In the genomic region with DNA sequence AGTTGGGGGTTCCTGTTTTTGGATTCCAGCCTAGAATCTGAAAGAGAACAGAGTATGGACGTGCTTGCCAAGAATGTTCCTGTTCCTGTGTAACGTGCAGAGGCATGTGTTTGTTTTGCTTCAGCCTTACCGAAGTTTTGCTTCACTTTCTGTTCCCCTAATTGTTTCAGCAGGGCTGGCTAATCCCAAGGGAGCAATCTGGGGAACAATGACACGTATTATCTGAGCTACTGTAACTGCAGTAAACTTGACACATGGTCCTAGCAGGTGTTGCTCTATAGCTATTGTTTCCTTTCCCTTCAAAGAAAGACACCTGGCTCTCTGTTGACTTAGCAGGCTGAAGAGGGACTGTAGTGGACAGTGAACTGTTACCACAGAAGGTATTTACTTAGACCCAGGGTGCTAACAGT, we compare ENCODE assay signal across 9 mouse cellular contexts. TPM values are rescaled to one million over a fixed set of nuclear protein-coding genes. Genes with fewer than 3 reads are reported as not detected.
DNase-seq lines count a peak whose midpoint lies in the region; ATAC-seq lines count a peak whose summit lies in the region.
"Had no signal": no experiment of that assay in that cellular context is flagged by ENCODE, and none has a peak within 500 bp of the region (broad histone marks: within the 10 kb centered on the region; RNA-seq: fewer than 3 reads in every experiment).

No protein-coding gene starts in this region.

- H3K36me3 ChIP-seq in midbrain, embryonic 14.5 days (ENCODE audit: control insufficient read depth, insufficient read depth, low read length), result no peaks in the 10 kb centered on the region
- no peaks in the 10 kb centered on the region for H3K36me3 ChIP-seq in midbrain, embryonic 10.5 days
- H3K36me3 ChIP-seq in stomach, embryonic 14.5 days (ENCODE audit: control insufficient read depth, insufficient read depth, low read length), result no peaks in the 10 kb centered on the region

- H3K4me3 ChIP-seq in midbrain, embryonic 14.5 days (replicated peaks; ENCODE audit: low read depth, low read length), result no peak overlapping the region
- no peak overlapping the region for H3K4me3 ChIP-seq in midbrain, embryonic 10.5 days
- H3K4me3 ChIP-seq in stomach, embryonic 14.5 days (ENCODE audit: low read depth, low read length), result no peak overlapping the region
- H3K4me3 ChIP-seq: megakaryocyte, embryonic 14.5 days had no signal

- no peaks in the 10 kb centered on the region for H3K9me3 ChIP-seq in midbrain, embryonic 14.5 days (ENCODE audit: control insufficient read depth, low read length)
- no peaks in the 10 kb centered on the region for H3K9me3 ChIP-seq in midbrain, embryonic 10.5 days (replicated peaks)
- no peaks in the 10 kb centered on the region for H3K9me3 ChIP-seq in stomach, embryonic 14.5 days (ENCODE audit: control insufficient read depth, low read depth, low read length)
- H3K9me3 ChIP-seq: megakaryocyte, embryonic 14.5 days had no signal

- peak; percentile 26 for DNase-seq in adrenal gland, postnatal 10 days
- no peak for DNase-seq in adrenal gland, adult 18-20 months (ENCODE audit: low spot score in 2 of 2)
- peak; percentile 22 for DNase-seq in midbrain, embryonic 14.5 days
- no peak for DNase-seq in midbrain, embryonic 10.5 days (ENCODE audit: low spot score)
- peak; percentile 57 for DNase-seq in kidney, adult 9 months
- DNase-seq in spleen, postnatal 10 days (ENCODE audit: low spot score in 2 of 2), result no peak
- no peak for DNase-seq in cerebellum, adult 11-12 months

- H3K9ac ChIP-seq in midbrain, embryonic 14.5 days (replicated peaks; ENCODE audit: low read length), result no peak overlapping the region
- H3K9ac ChIP-seq in stomach, embryonic 14.5 days (replicated peaks; ENCODE audit: low read depth, low read length), result no peak overlapping the region

- no peaks in the 10 kb centered on the region for H3K27me3 ChIP-seq in midbrain, embryonic 14.5 days (ENCODE audit: control insufficient read depth, insufficient read depth, low read length)
- no peaks in the 10 kb centered on the region for H3K27me3 ChIP-seq in midbrain, embryonic 10.5 days (ENCODE audit: low read depth, poor library complexity, severe bottlenecking)
- no peaks in the 10 kb centered on the region for H3K27me3 ChIP-seq in stomach, embryonic 14.5 days (ENCODE audit: control insufficient read depth, insufficient read depth, low read length)
- H3K27me3 ChIP-seq: megakaryocyte, embryonic 14.5 days had no signal

- no peak overlapping the region for H3K27ac ChIP-seq in midbrain, embryonic 14.5 days (replicated peaks; ENCODE audit: low read depth, low read length)
- H3K27ac ChIP-seq in midbrain, embryonic 10.5 days (replicated peaks), result no peak overlapping the region
- no peak overlapping the region for H3K27ac ChIP-seq in stomach, embryonic 14.5 days (ENCODE audit: low read length)

- H3K4me2 ChIP-seq in midbrain, embryonic 14.5 days (ENCODE audit: low read length), result no peak overlapping the region
- no peak overlapping the region for H3K4me2 ChIP-seq in stomach, embryonic 14.5 days (replicated peaks; ENCODE audit: low read depth, low read length)

- no peak for ATAC-seq in midbrain, embryonic 14.5 days (ENCODE audit: low FRiP score, low TSS enrichment)
- ATAC-seq in stomach, embryonic 14.5 days (ENCODE audit: insufficient number of reproducible peaks, insufficient read depth, low FRiP score, low read depth), result peak; percentile 74

- no peaks in the 10 kb centered on the region for H3K4me1 ChIP-seq in midbrain, embryonic 14.5 days (ENCODE audit: control insufficient read depth, insufficient read depth, low read length)
- H3K4me1 ChIP-seq in midbrain, embryonic 10.5 days, result peaks cover 6% of the 10 kb centered on the region; the same call in 1 of the 2 replicates
- peaks cover 9% of the 10 kb centered on the region; the same call in 1 of the 2 replicates for H3K4me1 ChIP-seq in stomach, embryonic 14.5 days (ENCODE audit: control insufficient read depth, insufficient read depth, low read length)
- H3K4me1 ChIP-seq: megakaryocyte, embryonic 14.5 days had no signal

- 40% methylated on average over 4 of the region's 4 CpGs for WGBS in midbrain, embryonic 14.5 days
- 66% methylated on average over 4 of the region's 4 CpGs for WGBS in midbrain, embryonic 10.5 days
- 21% methylated on average over 4 of the region's 4 CpGs for WGBS in stomach, embryonic 14.5 days

RNA-seq across cellular contexts. Expression of a gene that starts 25.3 kb away (rescaled TPM):
- 100 to 1,000 TPM; 110 to 111 TPM for total RNA-seq in adrenal gland, postnatal 10 days (2021)
- 10 to 100 TPM; 50.7 to 60.7 TPM for total RNA-seq in adrenal gland, adult 18-20 months (2021)
- polyA plus RNA-seq in midbrain, embryonic 14.5 days (2014; fragmentation: Nextera tagmentation; extraction: Ambion mirVana), result 7.9 and 10.5 TPM in 2 replicates
- 2.1 and 3.3 TPM in 2 replicates for polyA plus RNA-seq in midbrain, embryonic 10.5 days (2016; fragmentation: Nextera tagmentation; extraction: Ambion mirVana)
- polyA plus RNA-seq in stomach, embryonic 14.5 days (2014; fragmentation: Nextera tagmentation; extraction: Ambion mirVana), result 10.5 and 11.8 TPM in 2 replicates

Comparison
In these comparisons a context has a peak if more than half of its experiments do, and no peak if none do; other contexts are left out.
1. DNase-seq: peak in adrenal gland, postnatal 10 days (single experiment), midbrain, embryonic 14.5 days (single experiment) and kidney, adult 9 months (single experiment); none in adrenal gland, adult 18-20 months (0 of 2), midbrain, embryonic 10.5 days (single experiment), spleen, postnatal 10 days (0 of 2) and cerebellum, adult 11-12 months (single experiment).